Mouse (Mus musculus): ENCODE results near the gene Cend1. TPM values are rescaled to one million over a fixed set of nuclear protein-coding genes. Genes with fewer than 3 reads are reported as not detected.

Gene Cend1
- not detected in 4 replicates for total RNA-seq (2023; ENCODE audit: inconsistent age)

GRCm38 (mm10) chr7:141429310-141429709 lies at the start of gene Cend1:
Cend1 (minus strand) TSS chr7:141429491.

DNA sequence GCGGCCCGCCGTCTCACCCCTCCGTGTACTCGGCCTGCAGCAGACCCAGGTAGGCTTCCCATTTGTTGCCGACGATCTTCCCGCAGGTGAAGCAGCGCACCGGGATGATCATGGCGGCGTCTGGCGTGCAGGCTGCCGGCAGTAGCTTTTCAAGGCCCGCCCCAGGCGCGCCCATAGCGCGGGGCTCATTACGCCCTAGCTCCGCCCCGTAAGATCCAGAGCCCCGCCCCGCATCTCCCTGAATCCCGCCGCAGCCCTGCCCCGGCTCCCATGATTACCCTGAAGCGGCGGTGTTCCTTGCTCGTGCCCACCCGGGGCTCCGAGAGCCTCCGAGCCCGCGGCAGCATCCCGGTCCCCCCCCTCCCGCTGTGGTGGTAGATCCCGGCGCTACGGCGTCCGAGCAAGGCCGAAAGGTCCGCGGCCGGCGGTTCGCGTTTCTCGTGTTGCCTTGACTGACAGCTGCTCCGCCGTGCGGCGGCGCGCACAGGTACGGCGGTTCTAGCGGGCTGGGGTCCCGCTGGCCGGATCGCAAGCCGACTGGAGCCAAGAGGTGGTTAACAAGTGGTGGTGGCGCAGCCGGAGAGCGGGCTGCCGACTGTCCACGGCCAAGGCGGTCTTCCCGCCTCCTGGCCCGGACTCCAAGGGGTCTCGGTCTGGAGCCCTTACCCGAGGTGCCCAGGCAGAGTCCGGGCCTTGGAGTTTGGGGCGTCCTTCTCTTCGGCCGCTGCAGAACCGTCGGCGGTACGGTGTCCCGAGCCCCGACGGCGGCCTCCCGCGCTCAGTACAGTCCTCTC lies 45.9 kb upstream of the Cend1 start, which contains the start of the genes Polr2l and Tspan4:
TSS of gene Polr2l (minus strand) at position 122 of the 794 bp plus-strand sequence.
TSS of gene Tspan4 (plus strand) at position 230 of the 794 bp plus-strand sequence.

DNA sequence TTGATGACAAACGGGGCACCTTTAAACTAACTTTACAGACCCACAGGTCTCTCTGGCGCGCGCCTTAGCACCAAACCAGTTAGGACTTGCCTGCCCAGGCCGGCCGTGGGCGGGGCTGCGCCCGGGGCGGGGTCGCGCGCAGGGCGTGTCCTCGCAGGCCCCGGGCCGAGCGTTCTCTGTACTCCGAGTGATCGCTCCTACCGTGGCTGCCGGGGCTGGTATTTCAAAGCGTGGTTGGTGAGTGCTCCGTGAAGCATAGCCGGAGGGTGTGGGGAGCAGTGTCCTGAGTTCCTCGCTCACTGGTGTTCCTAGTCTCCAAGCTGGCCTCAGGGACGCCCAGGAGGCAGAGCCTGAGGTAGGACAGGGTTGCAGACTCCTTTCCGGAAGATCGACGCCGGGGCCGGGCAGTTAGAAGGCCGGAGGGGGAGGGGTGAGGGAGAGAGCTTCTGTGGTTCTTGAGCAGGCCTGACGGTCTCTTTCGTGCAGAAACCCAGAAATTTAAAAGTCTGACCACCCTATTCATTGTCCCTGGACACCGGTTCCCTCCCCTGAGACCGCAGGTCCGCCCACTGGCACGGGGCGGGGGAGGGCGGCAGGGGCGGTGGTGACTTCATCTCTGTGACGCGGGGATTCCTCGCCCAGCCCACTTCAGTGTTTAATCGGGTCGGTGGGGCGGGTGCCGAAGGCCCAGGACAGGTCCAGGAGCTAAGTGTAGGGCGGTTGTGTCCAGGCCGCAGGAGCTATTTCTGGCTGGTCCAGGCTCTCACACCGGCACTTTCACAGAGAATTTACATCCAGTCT lies 38.1 kb upstream of the Cend1 start, which contains the start of gene Cd151:
TSS of gene Cd151 (plus strand) at position 163 of the 801 bp plus-strand sequence.

DNA sequence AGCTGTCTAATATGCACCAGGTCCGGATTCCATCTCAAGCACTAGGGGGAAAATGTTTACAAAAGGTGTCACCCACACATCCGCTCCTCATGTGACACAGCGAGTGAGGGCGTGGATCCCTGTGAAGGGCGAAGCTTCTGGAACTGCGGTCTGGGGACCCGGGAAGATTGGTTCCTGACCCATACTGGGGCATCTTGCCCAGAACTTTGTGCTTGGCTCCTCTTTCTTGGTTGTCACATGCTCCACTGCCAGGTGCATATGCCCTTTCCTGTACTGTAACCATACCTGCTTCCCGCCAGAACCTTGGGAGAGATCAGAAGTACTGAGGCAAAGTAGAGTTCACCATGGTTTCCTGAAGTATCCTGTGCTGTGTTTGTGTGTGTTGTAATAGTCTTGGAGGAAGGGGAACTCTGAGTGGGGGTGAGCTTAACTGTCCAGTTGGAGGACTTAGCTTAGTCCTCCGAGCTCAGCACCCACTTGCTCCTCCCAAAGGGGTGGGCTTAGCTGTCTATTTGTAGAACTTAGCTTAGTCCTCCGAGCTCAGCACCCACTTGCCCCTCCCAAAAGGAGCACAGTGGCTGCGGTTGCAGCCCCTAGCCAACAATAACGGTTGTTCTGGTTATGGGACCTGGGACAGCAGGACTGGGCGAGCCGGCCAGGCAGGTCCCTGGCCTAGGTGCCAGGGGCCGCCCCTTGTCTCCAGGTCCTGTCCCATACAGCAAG lies 31.3 kb upstream of the Cend1 start, which contains the start of gene Cracr2b:
TSS of gene Cracr2b (plus strand) at position 704 of the 723 bp plus-strand sequence.

DNA sequence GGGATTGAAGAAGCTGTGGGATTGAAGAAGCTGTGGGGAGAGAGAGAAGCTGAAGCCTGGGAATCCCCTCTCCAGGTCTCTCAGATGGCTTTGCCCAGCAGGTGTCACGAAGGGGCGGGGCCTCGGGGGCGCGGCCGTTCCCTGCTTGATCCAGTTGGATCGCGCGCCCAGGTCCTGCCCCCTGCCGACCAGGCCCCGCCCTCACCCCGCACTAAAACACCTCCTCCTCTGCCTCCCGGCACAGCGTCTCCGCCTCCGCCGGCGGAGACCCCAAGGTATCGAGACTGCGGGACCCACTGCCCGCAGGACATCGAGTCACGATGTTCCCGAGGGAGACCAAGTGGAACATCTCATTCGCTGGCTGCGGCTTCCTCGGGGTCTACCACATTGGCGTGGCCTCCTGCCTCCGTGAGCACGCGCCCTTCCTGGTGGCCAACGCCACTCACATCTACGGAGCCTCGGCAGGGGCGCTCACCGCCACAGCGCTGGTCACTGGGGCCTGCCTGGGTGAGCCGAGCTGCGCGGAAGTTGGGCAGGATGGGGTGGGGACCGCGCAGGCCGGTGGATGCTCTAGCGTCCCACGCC lies 25.8 kb upstream of the Cend1 start, which contains the start of gene Pnpla2:
TSS of gene Pnpla2 (plus strand) at position 232 of the 585 bp plus-strand sequence.

GRCm38 (mm10) chr7:141447110-141447991 lies 18.1 kb upstream of the Cend1 start, which contains the start of gene Rplp2:
Rplp2 (plus strand) TSS chr7:141447370.

GRCm38 (mm10) chr7:141443828-141444237 lies 14.5 kb upstream of the Cend1 start, which contains the start of gene Pidd1:
Pidd1 (minus strand) TSS chr7:141444025.

GRCm38 (mm10) chr7:141437178-141438120 lies 8.2 kb upstream of the Cend1 start, which contains the start of gene Slc25a22:
Slc25a22 (minus strand) TSS chr7:141437892.

DNA sequence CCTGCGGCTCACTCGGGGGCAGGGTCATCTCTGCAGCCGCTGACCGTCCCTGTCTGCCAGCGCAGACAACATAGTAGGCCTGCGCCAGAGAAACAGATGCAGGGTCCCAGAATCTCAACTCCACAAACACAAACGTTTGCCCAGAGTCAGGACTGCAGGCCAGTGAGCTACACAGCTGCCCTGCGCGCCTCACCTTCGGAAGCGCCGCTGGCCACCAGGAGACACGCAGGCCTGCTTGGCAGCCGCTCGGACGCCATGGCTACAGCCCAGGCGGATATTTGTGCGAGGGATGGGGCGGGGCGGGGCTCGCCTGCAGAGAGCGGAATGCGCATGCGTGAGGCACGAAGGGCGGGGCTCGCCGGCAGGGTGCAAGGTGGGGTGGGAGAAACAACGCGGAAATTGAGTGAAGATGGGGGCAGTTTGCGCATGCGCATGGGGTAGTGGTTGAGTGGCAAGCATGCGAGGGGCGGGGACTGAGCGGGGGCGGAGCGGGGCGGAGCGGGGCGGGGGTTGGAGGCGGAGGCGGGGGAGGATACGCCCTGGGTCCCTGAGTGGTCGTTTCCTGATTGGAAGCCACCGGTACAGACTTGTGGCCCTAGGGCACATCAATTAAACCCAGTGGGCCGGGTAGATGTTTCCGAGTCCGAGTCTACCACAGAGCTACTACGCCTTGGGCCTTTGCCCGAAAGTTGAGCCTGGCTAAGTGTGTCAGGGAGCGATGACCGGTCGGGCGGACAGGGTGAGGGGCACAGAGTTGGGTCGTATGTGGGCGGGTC lies 15.3 kb downstream of the Cend1 start, which contains the start of gene Gatd1:
TSS of gene Gatd1 (minus strand) at position 328 of the 776 bp plus-strand sequence.

DNA sequence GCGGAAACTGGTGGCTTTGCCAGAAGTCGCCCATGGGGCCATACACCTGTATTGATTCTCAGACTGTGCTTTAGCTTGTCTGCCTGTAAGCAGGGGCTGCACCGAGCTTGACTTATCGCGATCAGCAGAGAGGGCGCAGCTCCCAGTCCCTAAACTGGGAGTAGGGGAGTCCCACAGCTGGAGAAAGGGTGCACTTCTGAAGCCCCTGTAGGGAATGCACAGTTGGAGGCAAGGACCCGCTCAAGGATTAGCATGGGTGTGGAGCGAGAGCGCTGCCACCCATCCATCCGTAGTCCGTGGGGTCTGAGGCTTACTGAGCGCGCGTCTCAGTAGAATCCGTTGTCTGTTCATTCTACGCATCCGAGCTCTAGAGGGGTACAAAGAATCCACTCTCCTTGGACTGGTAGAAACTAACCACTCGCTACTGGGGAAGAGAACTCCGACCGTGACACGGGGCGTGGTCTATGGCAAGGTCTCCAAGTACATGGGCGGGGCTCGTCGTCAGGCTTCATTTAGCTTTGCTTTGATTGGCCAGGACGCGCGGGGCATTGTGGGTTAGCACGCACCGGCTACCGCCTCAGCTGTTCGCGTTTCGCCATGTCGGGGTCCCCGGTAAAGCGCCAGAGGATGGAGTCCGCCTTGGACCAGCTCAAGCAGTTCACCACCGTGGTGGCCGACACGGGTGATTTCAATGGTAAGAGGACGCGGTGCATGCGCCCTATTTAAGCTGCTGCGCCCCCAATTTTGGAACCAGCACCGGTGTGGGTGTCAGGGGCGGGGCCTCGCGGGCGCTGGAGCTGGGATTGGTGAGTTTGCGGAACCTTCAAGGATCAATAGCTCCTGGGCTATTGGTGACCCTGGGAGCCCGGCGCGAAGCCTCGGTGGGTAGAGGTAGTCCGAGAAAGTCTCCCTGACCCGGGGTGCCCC lies 37.4 kb downstream of the Cend1 start, which contains the start of gene Taldo1:
TSS of gene Taldo1 (plus strand) at position 575 of the 927 bp plus-strand sequence.

Other genes starting within 250 kb of the Cend1 start
- 22.9 to 33.3 TPM (median 30.1 TPM) in 4 replicates for gene Hras, start 235.5 kb downstream of the Cend1 start, total RNA-seq (2023; ENCODE audit: inconsistent age)
- gene Lrrc56, start 235.3 kb downstream of the Cend1 start, total RNA-seq (2023; ENCODE audit: inconsistent age): 6.7 to 10.0 TPM (median 8.1 TPM) in 4 replicates
- 3.7 to 4.6 TPM (median 4.1 TPM) in 4 replicates for gene Lmntd2, start 215.4 kb downstream of the Cend1 start, total RNA-seq (2023; ENCODE audit: inconsistent age)
- gene Rassf7, start 213.6 kb downstream of the Cend1 start, total RNA-seq (2023; ENCODE audit: inconsistent age): 8.4 to 13.1 TPM (median 10.6 TPM) in 4 replicates
- 136 to 148 TPM (median 141 TPM) in 4 replicates for gene Phrf1, start 200.7 kb downstream of the Cend1 start, total RNA-seq (2023; ENCODE audit: inconsistent age)
- gene Irf7, start 163.0 kb downstream of the Cend1 start, total RNA-seq (2023; ENCODE audit: inconsistent age): 32.3 to 66.0 TPM (median 40.5 TPM) in 4 replicates
- gene Cdhr5, start 152.7 kb downstream of the Cend1 start, total RNA-seq (2023; ENCODE audit: inconsistent age): not detected in 4 replicates
- not detected in 4 replicates for gene Sct, start 150.4 kb downstream of the Cend1 start, total RNA-seq (2023; ENCODE audit: inconsistent age)
- gene Drd4, start 137.5 kb downstream of the Cend1 start, total RNA-seq (2023; ENCODE audit: inconsistent age): not detected in 4 replicates
- gene Deaf1, start 101.8 kb downstream of the Cend1 start, total RNA-seq (2023; ENCODE audit: inconsistent age): 33.9 to 38.7 TPM (median 37.0 TPM) in 4 replicates
- 14.7 to 20.5 TPM (median 19.9 TPM) in 4 replicates for gene Tmem80, start 101.8 kb downstream of the Cend1 start, total RNA-seq (2023; ENCODE audit: inconsistent age)
- 1.2 TPM in 1 of 4 replicates, not detected in the others for gene Eps8l2, start 90.6 kb downstream of the Cend1 start, total RNA-seq (2023; ENCODE audit: inconsistent age)
- 139 to 149 TPM (median 140 TPM) in 4 replicates for gene Taldo1, start 37.3 kb downstream of the Cend1 start, total RNA-seq (2023; ENCODE audit: inconsistent age)
- gene Gatd1, start 15.4 kb downstream of the Cend1 start, total RNA-seq (2023; ENCODE audit: inconsistent age): 34.1 to 35.8 TPM (median 34.8 TPM) in 4 replicates
- 44.4 to 46.9 TPM (median 46.3 TPM) in 4 replicates for gene Slc25a22, start 8.4 kb upstream of the Cend1 start, total RNA-seq (2023; ENCODE audit: inconsistent age)
- 5.6 to 6.9 TPM (median 6.6 TPM) in 4 replicates for gene Pidd1, start 14.5 kb upstream of the Cend1 start, total RNA-seq (2023; ENCODE audit: inconsistent age)
- gene Rplp2, start 17.9 kb upstream of the Cend1 start, total RNA-seq (2023; ENCODE audit: inconsistent age): 2,310 to 2,622 TPM (median 2,359 TPM) in 4 replicates
- gene Pnpla2, start 25.7 kb upstream of the Cend1 start, total RNA-seq (2023; ENCODE audit: inconsistent age): 49.9 to 60.8 TPM (median 54.8 TPM) in 4 replicates
- gene Cracr2b, start 31.6 kb upstream of the Cend1 start, total RNA-seq (2023; ENCODE audit: inconsistent age): not detected in 4 replicates
- gene Cd151, start 37.9 kb upstream of the Cend1 start, total RNA-seq (2023; ENCODE audit: inconsistent age): 8.1 to 14.8 TPM (median 10.3 TPM) in 4 replicates
- 16.3 to 21.7 TPM (median 16.8 TPM) in 4 replicates for gene Polr2l, start 45.6 kb upstream of the Cend1 start, total RNA-seq (2023; ENCODE audit: inconsistent age)
- gene Tspan4, start 45.7 kb upstream of the Cend1 start, total RNA-seq (2023; ENCODE audit: inconsistent age): 2.1 to 4.1 TPM (median 3.3 TPM) in 4 replicates
- gene Chid1, start 110.4 kb upstream of the Cend1 start, total RNA-seq (2023; ENCODE audit: inconsistent age): 21.3 to 25.0 TPM (median 22.2 TPM) in 4 replicates
- 37.2 to 43.5 TPM (median 39.6 TPM) in 4 replicates for gene Ap2a2, start 132.7 kb upstream of the Cend1 start, total RNA-seq (2023; ENCODE audit: inconsistent age)
- gene Muc6, start 225.8 kb upstream of the Cend1 start, total RNA-seq (2023; ENCODE audit: inconsistent age): not detected in 4 replicates

Data from B cell, adult (primary cell).